Mouse (Mus musculus): ENCODE data around the gene Ttll5. TPM values are rescaled to one million over a fixed set of nuclear protein-coding genes. Genes with fewer than 3 reads are reported as not detected.

The Ttll5 gene
- polyA plus RNA-seq, 1 experiment: 6.6 TPM

DNA sequence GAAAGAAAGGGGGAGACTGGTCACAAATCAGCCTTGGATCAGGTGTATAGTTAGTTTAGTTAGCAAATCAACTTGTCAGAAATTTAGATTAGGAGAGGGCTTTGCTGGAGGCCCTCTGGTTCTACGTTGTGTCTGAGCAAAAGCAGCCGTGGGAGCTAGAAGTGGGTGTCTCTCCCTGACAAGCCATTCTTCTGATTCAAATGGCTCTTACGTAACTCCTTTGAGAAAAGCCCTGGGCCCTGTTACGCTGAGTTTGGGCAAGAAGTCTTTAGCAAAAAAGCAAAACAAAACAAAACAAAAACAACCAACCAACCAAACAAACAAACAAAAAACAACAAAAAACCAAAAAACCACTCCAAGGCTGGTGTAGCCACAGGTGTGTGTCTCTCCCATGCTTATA is 266.3 kb downstream of the Ttll5 start:
- no peak for TF ChIP-seq GATA1 (IDR thresholded peaks at IDR 0.05; ENCODE audit: borderline replicate concordance, low read length)
- TF ChIP-seq FLI1 (IDR thresholded peaks at IDR 0.05; ENCODE audit: low read length): no peak
- no peak overlapping the region for H3K4me3 ChIP-seq (replicated peaks)
- H3K9me3 ChIP-seq: no peaks in the 10 kb centered on the region
- peaks cover 48% of the 10 kb centered on the region for H3K27me3 ChIP-seq (replicated peaks)
- no peaks in the 10 kb centered on the region for H3K36me3 ChIP-seq (replicated peaks; ENCODE audit: low read length)
- peaks cover 7% of the 10 kb centered on the region for H3K4me1 ChIP-seq

DNA sequence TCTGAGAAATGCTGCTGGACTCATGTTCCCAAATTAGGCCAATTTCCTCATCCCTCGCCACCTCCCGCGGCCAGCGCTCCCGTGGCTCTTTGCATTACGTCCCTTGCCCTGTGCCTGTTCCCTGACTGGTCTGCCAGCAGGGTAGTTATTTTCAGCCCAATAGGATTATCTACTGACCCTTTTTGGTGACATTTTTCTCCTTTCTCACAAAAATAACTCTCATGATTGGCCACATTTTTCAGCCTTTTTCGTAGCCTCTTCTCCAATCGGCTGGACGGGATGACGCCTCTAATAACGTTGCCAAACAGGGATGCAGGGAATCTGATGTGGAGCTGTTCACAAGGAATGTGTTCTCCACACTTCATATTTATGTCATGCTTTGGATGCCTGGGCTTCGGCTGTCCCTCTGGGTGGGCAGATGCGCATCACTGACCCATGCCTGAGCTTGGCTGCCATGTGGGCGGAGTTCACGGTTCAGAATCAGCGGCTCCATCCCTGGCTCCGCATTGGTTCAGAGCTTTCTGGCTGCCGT is 267.2 kb downstream of the Ttll5 start:
- peaks cover 7% of the 10 kb centered on the region for H3K4me1 ChIP-seq
- H3K9me3 ChIP-seq: no peaks in the 10 kb centered on the region
- no peaks in the 10 kb centered on the region for H3K36me3 ChIP-seq (replicated peaks; ENCODE audit: low read length)
- no peak overlapping the region for H3K4me3 ChIP-seq (replicated peaks)
- peaks cover 42% of the 10 kb centered on the region for H3K27me3 ChIP-seq (replicated peaks)
- TF ChIP-seq GATA1 (IDR thresholded peaks at IDR 0.05; ENCODE audit: borderline replicate concordance, low read length) (no peak), FLI1 (IDR thresholded peaks at IDR 0.05; ENCODE audit: low read length) (no peak)

DNA sequence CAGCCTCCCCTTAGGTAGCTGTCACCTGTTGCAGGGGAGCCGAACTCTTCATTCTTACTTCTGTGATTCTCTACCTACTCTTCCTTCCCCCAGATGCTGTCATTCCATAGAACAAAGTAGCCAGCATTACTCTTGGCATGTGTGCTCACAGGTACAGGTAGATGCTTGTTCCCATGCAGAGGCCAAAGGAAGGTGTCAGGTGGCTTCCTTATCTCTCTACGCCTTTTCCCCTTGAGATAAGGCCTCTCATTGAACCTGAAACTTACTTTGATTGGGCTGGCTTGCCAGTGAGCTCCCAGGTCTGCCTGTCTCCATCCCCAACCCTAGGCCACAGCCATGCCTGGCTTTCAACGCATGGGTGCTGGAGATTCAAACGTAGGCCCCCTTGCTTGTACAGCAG is 269.6 kb downstream of the Ttll5 start:
- peaks cover 44% of the 10 kb centered on the region for H3K27me3 ChIP-seq (replicated peaks)
- no peaks in the 10 kb centered on the region for H3K36me3 ChIP-seq (replicated peaks; ENCODE audit: low read length)
- no peak for TF ChIP-seq GATA1 (IDR thresholded peaks at IDR 0.05; ENCODE audit: borderline replicate concordance, low read length)
- TF ChIP-seq FLI1 (IDR thresholded peaks at IDR 0.05; ENCODE audit: low read length): no peak
- no peak overlapping the region for H3K4me3 ChIP-seq (replicated peaks)
- H3K9me3 ChIP-seq: no peaks in the 10 kb centered on the region
- no peaks in the 10 kb centered on the region for H3K4me1 ChIP-seq

GRCm38 (mm10) chr12:86095806-86096205 is 271.3 kb downstream of the Ttll5 start:
- no peak for TF ChIP-seq FLI1 (IDR thresholded peaks at IDR 0.05; ENCODE audit: low read length)
- TF ChIP-seq GATA1 (IDR thresholded peaks at IDR 0.05; ENCODE audit: borderline replicate concordance, low read length): no peak
- Histone ChIP-seq H3K4me3 (replicated peaks) (no peak overlapping the region), H3K27me3 (replicated peaks) (peaks cover 45% of the 10 kb centered on the region), H3K36me3 (replicated peaks; ENCODE audit: low read length) (no peaks in the 10 kb centered on the region), H3K9me3 (no peaks in the 10 kb centered on the region), H3K4me1 (no peaks in the 10 kb centered on the region)

- TF ChIP-seq FLI1 (IDR thresholded peaks at IDR 0.05; ENCODE audit: low read length) (no peak), GATA1 (IDR thresholded peaks at IDR 0.05; ENCODE audit: borderline replicate concordance, low read length) (no peak)
- no peaks in the 10 kb centered on the region for H3K4me1 ChIP-seq
Measured at GRCm38 (mm10) chr12:86097781-86098180, 273.3 kb downstream of the Ttll5 start.

DNA sequence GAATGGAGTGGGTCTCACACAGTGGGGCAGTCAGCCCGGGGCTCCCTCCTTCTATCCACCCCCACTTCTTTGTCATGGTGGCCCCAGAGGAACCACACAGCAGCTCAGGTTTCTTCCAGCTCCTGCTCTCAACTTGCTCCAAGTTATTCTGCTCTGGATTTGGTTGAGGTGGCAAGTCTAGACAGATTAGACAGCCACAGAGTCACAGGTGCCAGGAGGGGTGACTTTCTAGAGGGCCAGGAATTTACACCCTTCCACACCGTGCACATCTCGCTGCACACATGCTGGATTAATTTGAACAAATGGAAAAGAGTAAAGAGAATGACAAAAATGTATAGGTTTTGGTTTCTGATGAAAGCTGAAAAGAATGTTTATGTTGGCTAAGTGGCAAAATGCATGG is 276.3 kb downstream of the Ttll5 start:
- Histone ChIP-seq H3K4me3 (replicated peaks) (no peak overlapping the region), H3K9me3 (no peaks in the 10 kb centered on the region), H3K36me3 (replicated peaks; ENCODE audit: low read length) (no peaks in the 10 kb centered on the region), H3K4me1 (no peaks in the 10 kb centered on the region), H3K27me3 (replicated peaks) (peaks cover 42% of the 10 kb centered on the region)
- TF ChIP-seq FLI1 (IDR thresholded peaks at IDR 0.05; ENCODE audit: low read length) (no peak), GATA1 (IDR thresholded peaks at IDR 0.05; ENCODE audit: borderline replicate concordance, low read length) (no peak)

More at GRCm38 (mm10) chr12:86097781-86098180, 273.3 kb downstream of the Ttll5 start:
- Histone ChIP-seq H3K36me3 (replicated peaks; ENCODE audit: low read length) (no peaks in the 10 kb centered on the region), H3K27me3 (replicated peaks) (peaks cover 44% of the 10 kb centered on the region), H3K4me3 (replicated peaks) (no peak overlapping the region), H3K9me3 (no peaks in the 10 kb centered on the region)

- Histone ChIP-seq H3K9me3 (no peaks in the 10 kb centered on the region), H3K36me3 (replicated peaks; ENCODE audit: low read length) (no peaks in the 10 kb centered on the region), H3K4me3 (replicated peaks) (no peak overlapping the region), H3K4me1 (peaks cover 6% of the 10 kb centered on the region; the same call in 1 of the 2 replicates), H3K27me3 (replicated peaks) (peaks cover 50% of the 10 kb centered on the region)
- TF ChIP-seq GATA1 (IDR thresholded peaks at IDR 0.05; ENCODE audit: borderline replicate concordance, low read length) (no peak), FLI1 (IDR thresholded peaks at IDR 0.05; ENCODE audit: low read length) (no peak)
Measured at GRCm38 (mm10) chr12:86102686-86103085, 278.2 kb downstream of the Ttll5 start.

DNA sequence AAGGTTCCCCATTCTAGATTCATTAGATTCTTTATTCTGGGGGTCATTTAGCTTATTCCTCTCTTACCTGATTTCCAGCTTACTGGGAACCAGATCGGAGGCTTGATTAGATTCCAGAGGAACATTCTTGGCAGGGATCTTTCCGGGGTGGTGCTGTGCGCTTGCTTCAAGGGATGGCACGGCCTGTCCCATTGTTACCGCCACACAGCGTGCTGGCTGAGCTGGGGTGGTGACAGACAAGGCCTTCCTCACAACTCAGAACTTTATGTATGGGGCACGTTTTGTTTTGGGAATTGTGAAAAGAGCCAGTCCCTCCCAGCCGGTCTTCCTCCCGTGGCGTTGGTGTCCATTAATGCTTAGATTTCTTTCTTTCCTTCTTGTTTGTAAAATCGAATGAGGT is 278.9 kb downstream of the Ttll5 start:
- Histone ChIP-seq H3K27me3 (replicated peaks) (peaks cover 48% of the 10 kb centered on the region), H3K36me3 (replicated peaks; ENCODE audit: low read length) (no peaks in the 10 kb centered on the region), H3K4me1 (peaks cover 6% of the 10 kb centered on the region; the same call in 1 of the 2 replicates), H3K9me3 (no peaks in the 10 kb centered on the region), H3K4me3 (replicated peaks) (no peak overlapping the region)
- TF ChIP-seq FLI1 (IDR thresholded peaks at IDR 0.05; ENCODE audit: low read length) (no peak), GATA1 (IDR thresholded peaks at IDR 0.05; ENCODE audit: borderline replicate concordance, low read length) (no peak)

- Histone ChIP-seq H3K36me3 (replicated peaks; ENCODE audit: low read length) (no peaks in the 10 kb centered on the region), H3K27me3 (replicated peaks) (peaks cover 47% of the 10 kb centered on the region), H3K4me3 (replicated peaks) (no peak overlapping the region), H3K9me3 (no peaks in the 10 kb centered on the region), H3K4me1 (peaks cover 6% of the 10 kb centered on the region; the same call in 1 of the 2 replicates)
- no peak for TF ChIP-seq GATA1 (IDR thresholded peaks at IDR 0.05; ENCODE audit: borderline replicate concordance, low read length)
- no peak for TF ChIP-seq FLI1 (IDR thresholded peaks at IDR 0.05; ENCODE audit: low read length)
Measured at GRCm38 (mm10) chr12:86103852-86104251, 279.4 kb downstream of the Ttll5 start.

GRCm38 (mm10) chr12:86104297-86104696 is 279.8 kb downstream of the Ttll5 start:
- Histone ChIP-seq H3K36me3 (replicated peaks; ENCODE audit: low read length) (no peaks in the 10 kb centered on the region), H3K9me3 (no peaks in the 10 kb centered on the region), H3K4me3 (replicated peaks) (no peak overlapping the region), H3K27me3 (replicated peaks) (peaks cover 47% of the 10 kb centered on the region), H3K4me1 (peaks cover 6% of the 10 kb centered on the region; the same call in 1 of the 2 replicates)
- TF ChIP-seq GATA1 (IDR thresholded peaks at IDR 0.05; ENCODE audit: borderline replicate concordance, low read length) (no peak), FLI1 (IDR thresholded peaks at IDR 0.05; ENCODE audit: low read length) (no peak)
